Mouse (Mus musculus): ENCODE measurements around the gene Gm20388. TPM values are rescaled to one million over a fixed set of nuclear protein-coding genes. Genes with fewer than 3 reads are reported as not detected.

Gm20388 gene
- polyA plus RNA-seq, 1 experiment from 2014 or later, result not detected

DNA sequence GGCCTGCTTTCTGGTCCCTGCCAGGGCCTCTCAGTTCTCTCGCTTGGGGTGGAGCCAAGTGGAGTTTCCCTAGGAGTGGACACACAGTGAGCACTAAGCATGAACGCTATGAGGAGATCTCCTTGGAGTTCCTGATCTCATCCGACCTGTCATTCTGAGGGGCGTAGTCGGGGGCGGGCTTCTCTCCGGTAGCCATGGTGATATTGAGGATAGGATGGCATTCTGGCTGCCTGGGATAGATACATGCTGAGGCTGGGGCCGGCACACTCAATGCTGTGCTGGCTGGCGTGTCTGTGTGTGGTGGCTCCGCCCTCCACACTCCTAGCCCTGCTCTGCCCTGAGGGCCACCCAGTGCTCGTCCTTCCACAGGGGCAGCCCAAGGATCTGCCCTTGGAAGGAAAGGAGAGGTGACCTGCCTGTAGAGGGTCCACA lies 2942.7 kb downstream of the Gm20388 start:
- H3K27me3 ChIP-seq (ENCODE audit: control insufficient read depth, insufficient read depth, low read length), result no peaks in the 10 kb centered on the region
- no peak overlapping the region for H3K4me3 ChIP-seq (replicated peaks; ENCODE audit: low read length)
- no peaks in the 10 kb centered on the region for H3K36me3 ChIP-seq (replicated peaks; ENCODE audit: control insufficient read depth, insufficient read depth)
- no peaks in the 10 kb centered on the region for H3K9me3 ChIP-seq (ENCODE audit: control insufficient read depth, low read length)
- no peak for DNase-seq (ENCODE audit: low spot score)
- H3K4me1 ChIP-seq (replicated peaks; ENCODE audit: control insufficient read depth, insufficient read depth, low read length), result peaks cover 5% of the 10 kb centered on the region
- WGBS, result 9% methylated on average over 11 of the region's 11 CpGs
- H3K9ac ChIP-seq, result no peak overlapping the region
- no peak overlapping the region for H3K27ac ChIP-seq
- H3K4me2 ChIP-seq (replicated peaks), result no peak overlapping the region
- ATAC-seq (ENCODE audit: low FRiP score), result peak; percentile 49

DNA sequence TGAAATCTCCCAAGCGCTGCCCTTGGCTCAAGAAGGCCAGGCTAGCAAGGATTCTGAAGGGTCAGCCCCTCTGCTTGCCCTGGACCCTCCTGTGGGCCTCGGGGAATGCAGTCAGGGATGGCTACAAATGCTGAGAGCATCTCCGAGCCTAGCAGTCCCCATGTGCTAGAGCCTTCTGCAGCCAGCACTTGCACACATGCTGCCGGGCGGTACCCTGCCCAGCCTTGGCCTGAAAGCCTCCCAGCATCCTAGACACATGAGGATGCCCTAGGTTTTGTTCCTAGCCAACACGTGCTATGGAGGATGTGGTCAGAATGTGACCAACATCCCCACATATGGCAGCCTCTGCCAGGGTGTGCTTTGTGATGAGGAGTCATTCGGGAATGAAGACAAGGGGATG lies 2943.7 kb downstream of the Gm20388 start:
- ATAC-seq (ENCODE audit: low FRiP score), result no peak
- no peak overlapping the region for H3K4me2 ChIP-seq (replicated peaks)

GRCm38 (mm10) chr8:122855123-122855522 lies 2944.5 kb downstream of the Gm20388 start:
- Histone ChIP-seq H3K4me1 (replicated peaks; ENCODE audit: control insufficient read depth, insufficient read depth, low read length) (peaks cover 5% of the 10 kb centered on the region), H3K27ac (no peak overlapping the region), H3K9me3 (ENCODE audit: control insufficient read depth, low read length) (no peaks in the 10 kb centered on the region), H3K4me3 (replicated peaks; ENCODE audit: low read length) (no peak overlapping the region), H3K4me2 (replicated peaks) (no peak overlapping the region), H3K9ac (no peak overlapping the region), H3K27me3 (ENCODE audit: control insufficient read depth, insufficient read depth, low read length) (no peaks in the 10 kb centered on the region), H3K36me3 (replicated peaks; ENCODE audit: control insufficient read depth, insufficient read depth) (no peaks in the 10 kb centered on the region)
- WGBS, result 89% methylated on average over 4 of the region's 4 CpGs
- ATAC-seq (ENCODE audit: low FRiP score) (no peak), DNase-seq (ENCODE audit: low spot score) (no peak)

More for the DNA sequence above, 2943.7 kb downstream of the Gm20388 start:
- Histone ChIP-seq H3K27me3 (ENCODE audit: control insufficient read depth, insufficient read depth, low read length) (no peaks in the 10 kb centered on the region), H3K9me3 (ENCODE audit: control insufficient read depth, low read length) (no peaks in the 10 kb centered on the region), H3K4me1 (replicated peaks; ENCODE audit: control insufficient read depth, insufficient read depth, low read length) (peaks cover 5% of the 10 kb centered on the region), H3K27ac (no peak overlapping the region), H3K9ac (no peak overlapping the region), H3K36me3 (replicated peaks; ENCODE audit: control insufficient read depth, insufficient read depth) (no peaks in the 10 kb centered on the region), H3K4me3 (replicated peaks; ENCODE audit: low read length) (no peak overlapping the region)
- DNase-seq (ENCODE audit: low spot score), result no peak
- WGBS, result 85% methylated on average over 7 of the region's 7 CpGs

GRCm38 (mm10) chr8:122856288-122856687 lies 2945.6 kb downstream of the Gm20388 start:
- Histone ChIP-seq H3K27me3 (ENCODE audit: control insufficient read depth, insufficient read depth, low read length) (no peaks in the 10 kb centered on the region), H3K9ac (no peak overlapping the region), H3K27ac (no peak overlapping the region), H3K36me3 (replicated peaks; ENCODE audit: control insufficient read depth, insufficient read depth) (no peaks in the 10 kb centered on the region), H3K4me3 (replicated peaks; ENCODE audit: low read length) (no peak overlapping the region), H3K4me2 (replicated peaks) (no peak overlapping the region), H3K9me3 (ENCODE audit: control insufficient read depth, low read length) (no peaks in the 10 kb centered on the region), H3K4me1 (replicated peaks; ENCODE audit: control insufficient read depth, insufficient read depth, low read length) (peaks cover 5% of the 10 kb centered on the region)
- WGBS, result 82% methylated on average over 8 of the region's 8 CpGs
- ATAC-seq (ENCODE audit: low FRiP score), result no peak
- DNase-seq (ENCODE audit: low spot score), result no peak

DNA sequence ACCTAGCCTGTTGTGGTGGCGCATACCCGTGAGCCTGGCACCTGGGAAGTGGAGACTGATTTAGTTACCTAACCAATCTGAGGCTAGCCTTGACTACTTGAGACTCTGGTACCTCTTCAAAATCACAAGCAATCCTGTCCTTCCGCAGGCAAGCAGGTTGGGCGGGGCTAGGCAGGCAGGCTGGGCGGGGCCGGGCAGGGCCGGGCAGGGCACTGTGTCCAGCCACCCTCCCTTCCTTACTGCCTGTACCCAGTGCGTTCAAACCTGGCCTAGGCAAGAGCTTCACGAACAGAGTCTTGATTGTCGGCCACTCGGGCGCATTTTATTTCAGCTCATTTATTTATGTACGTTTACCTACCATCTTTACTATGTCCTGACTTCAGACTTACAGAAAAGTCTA lies 2949.2 kb downstream of the Gm20388 start:
- ATAC-seq (ENCODE audit: low FRiP score) (no peak), DNase-seq (ENCODE audit: low spot score) (no peak)
- H3K27me3 ChIP-seq (ENCODE audit: control insufficient read depth, insufficient read depth, low read length), result no peaks in the 10 kb centered on the region
- H3K9me3 ChIP-seq (ENCODE audit: control insufficient read depth, low read length), result peaks cover 8% of the 10 kb centered on the region
- H3K27ac ChIP-seq, result no peak overlapping the region
- WGBS, result 70% methylated on average over 13 of the region's 13 CpGs
- H3K4me2 ChIP-seq (replicated peaks), result no peak overlapping the region
- no peak overlapping the region for H3K4me3 ChIP-seq (replicated peaks; ENCODE audit: low read length)
- H3K36me3 ChIP-seq (replicated peaks; ENCODE audit: control insufficient read depth, insufficient read depth), result no peaks in the 10 kb centered on the region
- H3K9ac ChIP-seq, result no peak overlapping the region
- H3K4me1 ChIP-seq (replicated peaks; ENCODE audit: control insufficient read depth, insufficient read depth, low read length), result no peaks in the 10 kb centered on the region

- Histone ChIP-seq H3K4me3 (replicated peaks; ENCODE audit: low read length) (peak overlapping the region; percentile 23), H3K9me3 (ENCODE audit: control insufficient read depth, low read length) (peaks cover 22% of the 10 kb centered on the region), H3K27ac (no peak overlapping the region), H3K9ac (no peak overlapping the region; the same call in 1 of the 2 replicates), H3K4me1 (replicated peaks; ENCODE audit: control insufficient read depth, insufficient read depth, low read length) (no peaks in the 10 kb centered on the region), H3K27me3 (ENCODE audit: control insufficient read depth, insufficient read depth, low read length) (no peaks in the 10 kb centered on the region), H3K4me2 (replicated peaks) (peak overlapping the region; percentile 39), H3K36me3 (replicated peaks; ENCODE audit: control insufficient read depth, insufficient read depth) (no peaks in the 10 kb centered on the region)
- 52% methylated on average over 26 of the region's 26 CpGs for WGBS
- no peak for DNase-seq (ENCODE audit: low spot score)
- peak; percentile 47; the same call in 1 of the 2 replicates for ATAC-seq (ENCODE audit: low FRiP score)
Measured at GRCm38 (mm10) chr8:122864719-122865129, 2954.1 kb downstream of the Gm20388 start.

- H3K4me3 ChIP-seq (replicated peaks; ENCODE audit: low read length), result peak overlapping the region; percentile 23
- ATAC-seq (ENCODE audit: low FRiP score), result no peak
- WGBS, result 59% methylated on average over 10 of the region's 10 CpGs
- H3K27me3 ChIP-seq (ENCODE audit: control insufficient read depth, insufficient read depth, low read length), result no peaks in the 10 kb centered on the region
- H3K4me2 ChIP-seq (replicated peaks), result peak overlapping the region; percentile 39
- DNase-seq (ENCODE audit: low spot score), result no peak
- H3K9me3 ChIP-seq (ENCODE audit: control insufficient read depth, low read length), result peaks cover 22% of the 10 kb centered on the region
- no peak overlapping the region for H3K9ac ChIP-seq
- no peaks in the 10 kb centered on the region for H3K36me3 ChIP-seq (replicated peaks; ENCODE audit: control insufficient read depth, insufficient read depth)
- H3K4me1 ChIP-seq (replicated peaks; ENCODE audit: control insufficient read depth, insufficient read depth, low read length), result no peaks in the 10 kb centered on the region
- H3K27ac ChIP-seq, result no peak overlapping the region
Measured at GRCm38 (mm10) chr8:122865441-122865840, 2954.8 kb downstream of the Gm20388 start.

DNA sequence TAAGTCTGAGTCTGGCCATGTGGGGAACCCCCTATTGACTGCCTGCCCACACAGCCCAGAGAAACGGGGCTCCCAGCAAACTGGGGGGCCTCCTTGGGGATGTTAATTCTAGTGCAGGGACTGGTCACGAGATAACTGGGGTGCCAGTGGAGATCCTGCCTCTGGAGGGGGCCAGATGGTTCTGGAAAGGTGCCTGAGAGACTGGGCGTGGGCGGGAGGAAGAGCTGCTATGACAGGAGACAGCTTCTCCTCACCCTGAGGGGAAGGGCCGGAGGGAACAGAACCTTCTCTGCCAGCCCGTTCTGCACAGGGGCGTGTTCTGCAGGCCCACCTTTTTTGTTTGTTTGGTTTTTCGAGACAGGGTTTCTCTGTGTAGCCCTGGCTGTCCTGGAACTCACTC lies 2955.6 kb downstream of the Gm20388 start:
- Histone ChIP-seq H3K9ac (no peak overlapping the region), H3K27ac (no peak overlapping the region), H3K36me3 (replicated peaks; ENCODE audit: control insufficient read depth, insufficient read depth) (no peaks in the 10 kb centered on the region), H3K4me1 (replicated peaks; ENCODE audit: control insufficient read depth, insufficient read depth, low read length) (no peaks in the 10 kb centered on the region), H3K27me3 (ENCODE audit: control insufficient read depth, insufficient read depth, low read length) (no peaks in the 10 kb centered on the region), H3K4me2 (replicated peaks) (no peak overlapping the region), H3K9me3 (ENCODE audit: control insufficient read depth, low read length) (peaks cover 22% of the 10 kb centered on the region), H3K4me3 (replicated peaks; ENCODE audit: low read length) (no peak overlapping the region)
- WGBS, result 76% methylated on average over 8 of the region's 8 CpGs
- DNase-seq (ENCODE audit: low spot score) (no peak), ATAC-seq (ENCODE audit: low FRiP score) (no peak)

DNA sequence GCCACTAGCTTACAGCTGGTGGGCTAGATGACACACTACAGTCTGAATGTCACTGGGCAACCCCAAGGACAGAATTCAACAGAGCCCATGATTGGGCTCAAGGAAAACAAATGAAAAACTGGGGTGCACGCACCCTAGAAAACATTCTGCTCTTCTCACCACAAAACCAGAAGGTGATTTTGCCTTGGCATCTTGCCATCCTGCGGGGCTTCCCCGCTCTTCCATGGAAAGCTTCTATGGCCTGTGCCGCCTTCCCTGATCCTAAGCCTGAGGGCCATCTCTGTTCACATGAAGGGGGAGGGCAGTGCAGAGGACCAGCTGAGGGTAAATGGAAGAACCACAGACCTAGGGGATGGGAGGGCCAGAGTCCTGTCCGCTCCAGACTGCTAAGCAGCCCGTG lies 2957.3 kb downstream of the Gm20388 start:
- H3K9me3 ChIP-seq (ENCODE audit: control insufficient read depth, low read length), result peaks cover 22% of the 10 kb centered on the region
- no peaks in the 10 kb centered on the region for H3K27me3 ChIP-seq (ENCODE audit: control insufficient read depth, insufficient read depth, low read length)
- ATAC-seq (ENCODE audit: low FRiP score) (no peak), DNase-seq (ENCODE audit: low spot score) (no peak)
- no peak overlapping the region for H3K4me3 ChIP-seq (replicated peaks; ENCODE audit: low read length)
- no peaks in the 10 kb centered on the region for H3K36me3 ChIP-seq (replicated peaks; ENCODE audit: control insufficient read depth, insufficient read depth)
- no peak overlapping the region for H3K4me2 ChIP-seq (replicated peaks)
- 83% methylated on average over 6 of the region's 6 CpGs for WGBS
- H3K27ac ChIP-seq, result no peak overlapping the region
- H3K9ac ChIP-seq, result no peak overlapping the region
- H3K4me1 ChIP-seq (replicated peaks; ENCODE audit: control insufficient read depth, insufficient read depth, low read length), result no peaks in the 10 kb centered on the region

DNA sequence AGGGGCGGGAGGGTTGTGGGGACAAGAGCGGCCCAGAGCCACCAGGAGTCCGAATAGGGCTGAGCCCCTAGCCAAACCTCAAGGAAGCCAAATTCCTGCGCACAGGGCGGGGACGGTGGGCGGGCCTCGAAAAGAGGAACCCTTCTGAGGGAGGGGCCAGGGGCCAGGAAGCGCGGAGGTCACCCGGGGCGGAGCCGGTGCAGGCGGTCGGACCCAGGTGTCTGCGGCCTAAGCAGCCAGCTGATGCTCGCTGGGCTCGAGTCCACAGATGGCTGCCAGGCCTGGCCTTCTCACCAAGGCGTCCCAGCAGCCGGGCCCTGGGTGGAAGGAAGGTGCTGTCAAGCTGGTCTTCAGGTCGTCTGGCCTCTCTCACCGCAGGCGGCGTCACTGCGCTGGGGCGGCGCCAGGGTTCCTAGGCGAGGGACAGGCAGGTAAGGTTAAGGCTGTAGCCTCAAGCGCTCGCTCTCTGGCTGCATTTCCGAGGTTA lies 2959.8 kb downstream of the Gm20388 start:
- Histone ChIP-seq H3K27me3 (ENCODE audit: control insufficient read depth, insufficient read depth, low read length) (no peaks in the 10 kb centered on the region), H3K36me3 (replicated peaks; ENCODE audit: control insufficient read depth, insufficient read depth) (no peaks in the 10 kb centered on the region), H3K27ac (no peak overlapping the region), H3K4me2 (replicated peaks) (no peak overlapping the region), H3K9ac (no peak overlapping the region), H3K4me1 (replicated peaks; ENCODE audit: control insufficient read depth, insufficient read depth, low read length) (no peaks in the 10 kb centered on the region), H3K9me3 (ENCODE audit: control insufficient read depth, low read length) (peaks cover 8% of the 10 kb centered on the region), H3K4me3 (replicated peaks; ENCODE audit: low read length) (no peak overlapping the region)
- ATAC-seq (ENCODE audit: low FRiP score) (no peak), DNase-seq (ENCODE audit: low spot score) (no peak)
- 17% methylated on average over 31 of the region's 31 CpGs for WGBS
